Mouse (Mus musculus): ENCODE measurements around the gene Caskin2. TPM values are rescaled to one million over a fixed set of nuclear protein-coding genes. Genes with fewer than 3 reads are reported as not detected.

Gene Caskin2
- total RNA-seq, 1 experiment, result 10.5 TPM

- Histone ChIP-seq H3K36me3 (ENCODE audit: control insufficient read depth, insufficient read depth, low read length, poor library complexity, severe bottlenecking) (no peaks in the 10 kb centered on the region), H3K4me3 (ENCODE audit: insufficient read depth in 1 of 2, low read depth in 1 of 2, low read length in 2 of 2, poor library complexity in 1 of 2, severe bottlenecking in 1 of 2) (no peak overlapping the region), H3K4me1 (ENCODE audit: control insufficient read depth in 2 of 2, insufficient read depth in 2 of 2, low read length in 2 of 2, poor library complexity in 1 of 2) (peaks cover 5 to 18% of the 10 kb centered on the region in 2 experiments; a peak in 3 of 4 replicates), H3K27ac (ENCODE audit: insufficient read depth, low read depth, low read length, poor library complexity, severe bottlenecking) (no peak overlapping the region), H3K9me3 (ENCODE audit: control insufficient read depth, insufficient read depth, low read depth, low read length) (no peaks in the 10 kb centered on the region), H3K9ac (ENCODE audit: insufficient read depth, low read depth, low read length, poor library complexity, severe bottlenecking) (no peak overlapping the region)
- TF ChIP-seq ZNF384 (IDR thresholded peaks at IDR 0.05; ENCODE audit: low read depth, low read length) (no peak), MAFK (IDR thresholded peaks at IDR 0.05; ENCODE audit: insufficient read depth, low read depth, low read length) (no peak), HCFC1 (IDR thresholded peaks at IDR 0.05; ENCODE audit: borderline replicate concordance, insufficient read depth, low read length) (no peak), ZC3H11A (IDR thresholded peaks at IDR 0.05; ENCODE audit: borderline replicate concordance, low read depth, low read length) (no peak), CHD2 (IDR thresholded peaks at IDR 0.05; ENCODE audit: low read depth, low read length) (no peak)
- in situ Hi-C loops (cut with MboI; ENCODE audit: low sequenced_read_pairs in 2 of 2, unreplicated experiment in 2 of 2), result no loop called here
- no peak for DNase-seq (ENCODE audit: low read depth, low spot score)
These were observed 33.0 kb downstream of the Caskin2 start for GRCm38 (mm10) chr11:115780141-115781070.

GRCm38 (mm10) chr11:115779038-115779571, 34.3 kb downstream of the Caskin2 start:
- Histone ChIP-seq H3K27ac (ENCODE audit: insufficient read depth, low read depth, low read length, poor library complexity, severe bottlenecking) (no peak overlapping the region), H3K4me3 (ENCODE audit: insufficient read depth in 1 of 2, low read depth in 1 of 2, low read length in 2 of 2, poor library complexity in 1 of 2, severe bottlenecking in 1 of 2) (no peak overlapping the region), H3K4me1 (ENCODE audit: control insufficient read depth in 2 of 2, insufficient read depth in 2 of 2, low read length in 2 of 2, poor library complexity in 1 of 2) (peaks cover 5 to 18% of the 10 kb centered on the region in 2 experiments; a peak in 3 of 4 replicates), H3K36me3 (ENCODE audit: control insufficient read depth, insufficient read depth, low read length, poor library complexity, severe bottlenecking) (no peaks in the 10 kb centered on the region), H3K9ac (ENCODE audit: insufficient read depth, low read depth, low read length, poor library complexity, severe bottlenecking) (no peak overlapping the region), H3K9me3 (ENCODE audit: control insufficient read depth, insufficient read depth, low read depth, low read length) (no peaks in the 10 kb centered on the region)
- no peak for TF ChIP-seq MAFK (IDR thresholded peaks at IDR 0.05; ENCODE audit: insufficient read depth, low read depth, low read length)
- no peak for DNase-seq (ENCODE audit: low read depth, low spot score)
- in situ Hi-C loops (cut with MboI; ENCODE audit: low sequenced_read_pairs in 2 of 2, unreplicated experiment in 2 of 2), result no loop called here

DNA sequence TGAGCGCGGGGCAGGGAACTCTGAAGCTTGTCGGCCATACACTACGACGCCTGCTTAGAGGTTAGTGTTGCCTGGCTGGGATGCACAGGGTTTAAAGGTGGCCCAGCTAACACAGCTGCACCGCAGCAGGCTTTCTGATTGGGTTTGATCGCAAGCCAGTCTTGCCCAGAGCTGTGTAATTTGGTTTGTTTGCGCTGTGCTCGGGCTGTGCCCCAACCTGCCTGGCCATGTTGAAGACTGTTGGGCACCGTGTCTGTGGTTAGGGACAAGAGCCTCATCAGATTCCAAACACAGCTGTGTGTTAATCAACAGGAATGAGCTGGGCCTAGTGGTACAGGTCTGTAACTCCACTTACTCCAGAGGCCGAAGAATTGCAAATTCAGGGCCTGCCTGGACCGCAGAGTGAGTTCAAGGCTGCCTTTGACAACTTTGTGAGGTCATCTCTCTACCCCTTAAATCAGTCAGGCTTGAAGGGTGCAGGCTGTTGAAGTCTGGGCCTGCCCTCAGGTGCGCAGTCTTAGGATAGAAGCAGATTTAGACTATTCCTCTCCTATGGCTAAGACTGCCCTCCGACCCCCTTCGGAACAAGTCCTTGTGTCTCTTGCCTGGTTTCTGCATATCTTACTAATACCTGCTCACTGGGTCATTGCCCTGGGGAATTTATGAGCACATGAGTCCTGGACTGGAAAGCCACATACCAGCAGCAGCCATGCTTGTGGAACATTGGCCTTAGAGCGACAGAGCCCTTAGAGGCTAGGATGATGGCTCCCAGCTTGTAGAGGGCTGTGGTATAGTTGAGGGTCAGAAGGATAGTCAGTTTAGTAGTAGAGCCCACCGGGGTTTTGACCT, 35.7 kb downstream of the Caskin2 start:
- no peaks in the 10 kb centered on the region for H3K9me3 ChIP-seq (ENCODE audit: control insufficient read depth, insufficient read depth, low read depth, low read length)
- H3K9ac ChIP-seq (ENCODE audit: insufficient read depth, low read depth, low read length, poor library complexity, severe bottlenecking), result no peak overlapping the region; the same call in 1 of the 2 replicates
- no peak overlapping the region for H3K27ac ChIP-seq (ENCODE audit: insufficient read depth, low read depth, low read length, poor library complexity, severe bottlenecking)
- peaks cover 5 to 18% of the 10 kb centered on the region in 2 experiments; a peak in 3 of 4 replicates for H3K4me1 ChIP-seq (ENCODE audit: control insufficient read depth in 2 of 2, insufficient read depth in 2 of 2, low read length in 2 of 2, poor library complexity in 1 of 2)
- no peak for TF ChIP-seq ZNF384 (IDR thresholded peaks at IDR 0.05; ENCODE audit: low read depth, low read length)
- TF ChIP-seq CHD2 (IDR thresholded peaks at IDR 0.05; ENCODE audit: low read depth, low read length), result no peak
- TF ChIP-seq ZC3H11A (IDR thresholded peaks at IDR 0.05; ENCODE audit: borderline replicate concordance, low read depth, low read length), result no peak
- no peak for TF ChIP-seq HCFC1 (IDR thresholded peaks at IDR 0.05; ENCODE audit: borderline replicate concordance, insufficient read depth, low read length)
- no peak for DNase-seq (ENCODE audit: low read depth, low spot score)
- no peaks in the 10 kb centered on the region for H3K36me3 ChIP-seq (ENCODE audit: control insufficient read depth, insufficient read depth, low read length, poor library complexity, severe bottlenecking)
- no peak overlapping the region for H3K4me3 ChIP-seq (ENCODE audit: insufficient read depth in 1 of 2, low read depth in 1 of 2, low read length in 2 of 2, poor library complexity in 1 of 2, severe bottlenecking in 1 of 2)
- in situ Hi-C loops (cut with MboI; ENCODE audit: low sequenced_read_pairs in 2 of 2, unreplicated experiment in 2 of 2), result no loop called here

- TF ChIP-seq CHD2 (IDR thresholded peaks at IDR 0.05; ENCODE audit: low read depth, low read length) (no peak), ZC3H11A (IDR thresholded peaks at IDR 0.05; ENCODE audit: borderline replicate concordance, low read depth, low read length) (no peak), MAFK (IDR thresholded peaks at IDR 0.05; ENCODE audit: insufficient read depth, low read depth, low read length) (no peak), HCFC1 (IDR thresholded peaks at IDR 0.05; ENCODE audit: borderline replicate concordance, insufficient read depth, low read length) (no peak), ZNF384 (IDR thresholded peaks at IDR 0.05; ENCODE audit: low read depth, low read length) (no peak)
- no peaks in the 10 kb centered on the region for H3K36me3 ChIP-seq (ENCODE audit: control insufficient read depth, insufficient read depth, low read length, poor library complexity, severe bottlenecking)
- H3K4me1 ChIP-seq (ENCODE audit: control insufficient read depth in 2 of 2, insufficient read depth in 2 of 2, low read length in 2 of 2, poor library complexity in 1 of 2), result peaks cover 5 to 18% of the 10 kb centered on the region in 2 experiments; a peak in 3 of 4 replicates
- H3K4me3 ChIP-seq (ENCODE audit: insufficient read depth in 1 of 2, low read depth in 1 of 2, low read length in 2 of 2, poor library complexity in 1 of 2, severe bottlenecking in 1 of 2), result no peak overlapping the region
- no peak overlapping the region for H3K27ac ChIP-seq (ENCODE audit: insufficient read depth, low read depth, low read length, poor library complexity, severe bottlenecking)
- in situ Hi-C loops (cut with MboI; ENCODE audit: low sequenced_read_pairs in 2 of 2, unreplicated experiment in 2 of 2), result no loop called here
- DNase-seq (ENCODE audit: low read depth, low spot score), result no peak
- H3K9ac ChIP-seq (ENCODE audit: insufficient read depth, low read depth, low read length, poor library complexity, severe bottlenecking), result no peak overlapping the region
- no peaks in the 10 kb centered on the region for H3K9me3 ChIP-seq (ENCODE audit: control insufficient read depth, insufficient read depth, low read depth, low read length)
These were observed 36.5 kb downstream of the Caskin2 start for GRCm38 (mm10) chr11:115776954-115777353.
